Mouse (Mus musculus): ENCODE results near the gene Plppr2. TPM values are rescaled to one million over a fixed set of nuclear protein-coding genes. Genes with fewer than 3 reads are reported as not detected.
A peak's percentile ranks its signal among the peaks of the same experiment; 100 is the strongest.

Plppr2 gene
- polyA plus RNA-seq, 1 experiment from 2014 or later = 90.6 TPM

- ATAC-seq (ENCODE audit: low FRiP score) (peak; percentile 96), DNase-seq (ENCODE audit: low spot score) (peak; percentile 91)
- Histone ChIP-seq H3K4me1 (replicated peaks; ENCODE audit: control insufficient read depth, insufficient read depth, low read length) (peaks cover 12% of the 10 kb centered on the region), H3K9ac (peak within 1 kb of the TSS; percentile 65), H3K27ac (peak within 1 kb of the TSS; percentile 75), H3K36me3 (replicated peaks; ENCODE audit: control insufficient read depth, insufficient read depth) (no peaks in the 10 kb centered on the region), H3K4me3 (replicated peaks; ENCODE audit: low read length) (peak within 1 kb of the TSS; percentile 43), H3K4me2 (replicated peaks) (peak within 1 kb of the TSS; percentile 60), H3K9me3 (ENCODE audit: control insufficient read depth, low read length) (no peaks in the 10 kb centered on the region), H3K27me3 (ENCODE audit: control insufficient read depth, insufficient read depth, low read length) (no peaks in the 10 kb centered on the region)
- under 1% methylated on average over 28 of the region's 28 CpGs for WGBS
These were observed 9.6 kb upstream of the Plppr2 start, which contains the start of the genes Ccdc159 and Tmem205 for GRCm38 (mm10) chr9:21927208-21927753. Gene Ccdc159, plus strand, starts transcription at chr9:21927471. Gene Tmem205, minus strand, starts transcription at chr9:21927556.

- Histone ChIP-seq H3K27me3 (ENCODE audit: control insufficient read depth, insufficient read depth, low read length) (no peaks in the 10 kb centered on the region), H3K36me3 (replicated peaks; ENCODE audit: control insufficient read depth, insufficient read depth) (no peaks in the 10 kb centered on the region), H3K4me3 (replicated peaks; ENCODE audit: low read length) (no peak overlapping the region), H3K4me1 (replicated peaks; ENCODE audit: control insufficient read depth, insufficient read depth, low read length) (peaks cover 12% of the 10 kb centered on the region), H3K4me2 (replicated peaks) (no peak overlapping the region), H3K27ac (no peak overlapping the region), H3K9ac (no peak overlapping the region), H3K9me3 (ENCODE audit: control insufficient read depth, low read length) (no peaks in the 10 kb centered on the region)
- 78% methylated on average over 3 of the region's 3 CpGs for WGBS
- ATAC-seq (ENCODE audit: low FRiP score) (no peak), DNase-seq (ENCODE audit: low spot score) (no peak)
These were observed 7.6 kb upstream of the Plppr2 start for GRCm38 (mm10) chr9:21929208-21929607.

GRCm38 (mm10) chr9:21932006-21932405 is 4.8 kb upstream of the Plppr2 start:
- WGBS = 38% methylated on average over 2 of the region's 2 CpGs
- ATAC-seq (ENCODE audit: low FRiP score) = no peak

DNA sequence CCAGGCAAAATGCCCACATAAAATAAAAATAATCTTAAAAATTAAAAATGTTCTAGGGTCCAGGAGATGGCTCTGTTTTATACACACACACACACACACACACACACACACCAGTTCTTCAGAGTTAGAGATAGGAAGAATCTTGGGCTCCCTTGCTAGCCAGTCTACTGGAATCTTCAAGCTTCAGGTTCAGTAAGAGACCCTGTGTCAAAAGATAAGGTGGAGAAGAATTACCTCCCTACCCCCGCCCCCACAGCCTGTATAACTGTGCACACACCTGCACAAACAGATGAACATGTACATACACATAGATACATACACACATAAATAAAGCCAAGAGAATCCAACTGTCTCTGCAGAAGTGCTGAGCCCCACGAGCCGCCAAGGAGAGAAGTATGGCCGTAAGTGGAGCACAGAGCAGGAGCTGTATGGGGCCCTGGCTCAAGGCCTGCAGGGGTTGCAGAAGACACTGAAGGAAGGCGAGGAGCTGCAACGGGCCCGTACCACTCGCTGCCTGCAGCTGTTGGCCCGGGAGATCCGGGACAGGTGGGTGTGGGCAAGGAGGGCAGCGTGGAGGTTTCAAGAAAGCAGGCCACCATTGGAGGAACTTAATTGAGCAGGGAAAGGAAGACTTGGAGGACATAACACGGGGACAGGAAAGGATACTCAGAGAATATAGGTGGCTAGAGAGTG is 4.2 kb upstream of the Plppr2 start:
- Histone ChIP-seq H3K27ac (no peak overlapping the region), H3K27me3 (ENCODE audit: control insufficient read depth, insufficient read depth, low read length) (no peaks in the 10 kb centered on the region), H3K4me2 (replicated peaks) (no peak overlapping the region), H3K9ac (no peak overlapping the region), H3K36me3 (replicated peaks; ENCODE audit: control insufficient read depth, insufficient read depth) (no peaks in the 10 kb centered on the region), H3K4me3 (replicated peaks; ENCODE audit: low read length) (no peak overlapping the region), H3K4me1 (replicated peaks; ENCODE audit: control insufficient read depth, insufficient read depth, low read length) (peaks cover 5% of the 10 kb centered on the region), H3K9me3 (ENCODE audit: control insufficient read depth, low read length) (no peaks in the 10 kb centered on the region)
- no peak for DNase-seq (ENCODE audit: low spot score)
- ATAC-seq (ENCODE audit: low FRiP score) = no peak
- 62% methylated on average over 12 of the region's 12 CpGs for WGBS

More at GRCm38 (mm10) chr9:21932006-21932405, 4.8 kb upstream of the Plppr2 start:
- Histone ChIP-seq H3K4me3 (replicated peaks; ENCODE audit: low read length) (no peak overlapping the region), H3K9me3 (ENCODE audit: control insufficient read depth, low read length) (no peaks in the 10 kb centered on the region), H3K4me1 (replicated peaks; ENCODE audit: control insufficient read depth, insufficient read depth, low read length) (peaks cover 3% of the 10 kb centered on the region; the same call in 1 of the 2 replicates), H3K27me3 (ENCODE audit: control insufficient read depth, insufficient read depth, low read length) (no peaks in the 10 kb centered on the region), H3K27ac (no peak overlapping the region), H3K4me2 (replicated peaks) (no peak overlapping the region), H3K9ac (no peak overlapping the region), H3K36me3 (replicated peaks; ENCODE audit: control insufficient read depth, insufficient read depth) (no peaks in the 10 kb centered on the region)
- DNase-seq (ENCODE audit: low spot score) = no peak

DNA sequence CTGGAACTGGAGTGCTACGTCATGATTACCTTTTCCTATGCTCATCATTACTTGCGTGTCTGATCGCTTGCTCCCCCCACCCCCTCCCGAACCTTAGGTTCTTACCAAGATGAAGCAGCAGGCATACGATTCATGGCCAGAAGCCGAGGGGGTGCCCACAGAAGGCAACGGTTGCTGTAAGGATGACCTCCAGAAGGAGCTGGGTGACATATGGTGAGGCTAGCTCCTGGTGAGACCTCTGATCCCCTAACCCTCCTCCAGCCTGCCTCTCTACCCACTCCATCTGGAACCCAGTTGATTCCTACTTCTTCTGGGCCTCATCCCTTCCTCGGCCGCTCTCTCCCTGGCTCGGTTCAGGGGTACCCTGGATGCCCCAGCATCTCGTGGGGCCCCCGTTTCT is 2.8 kb upstream of the Plppr2 start:
- ATAC-seq (ENCODE audit: low FRiP score) (no peak), DNase-seq (ENCODE audit: low spot score) (no peak)
- H3K27me3 ChIP-seq (ENCODE audit: control insufficient read depth, insufficient read depth, low read length) = no peaks in the 10 kb centered on the region
- no peak overlapping the region for H3K9ac ChIP-seq
- no peaks in the 10 kb centered on the region for H3K36me3 ChIP-seq (replicated peaks; ENCODE audit: control insufficient read depth, insufficient read depth)
- WGBS = 88% methylated on average over 12 of the region's 12 CpGs
- no peaks in the 10 kb centered on the region for H3K9me3 ChIP-seq (ENCODE audit: control insufficient read depth, low read length)
- no peak overlapping the region for H3K4me2 ChIP-seq (replicated peaks)
- H3K27ac ChIP-seq = no peak overlapping the region
- H3K4me1 ChIP-seq (replicated peaks; ENCODE audit: control insufficient read depth, insufficient read depth, low read length) = peaks cover 15% of the 10 kb centered on the region
- no peak overlapping the region for H3K4me3 ChIP-seq (replicated peaks; ENCODE audit: low read length)

GRCm38 (mm10) chr9:21935466-21936131 is 1.2 kb upstream of the Plppr2 start:
- H3K27ac ChIP-seq = peak overlapping the region; percentile 69; the same call in 1 of the 2 replicates
- ATAC-seq (ENCODE audit: low FRiP score) (no peak), DNase-seq (ENCODE audit: low spot score) (no peak)
- H3K36me3 ChIP-seq (replicated peaks; ENCODE audit: control insufficient read depth, insufficient read depth) = peaks cover 8% of the 10 kb centered on the region
- WGBS = 86% methylated on average over 7 of the region's 7 CpGs
- peaks cover 17% of the 10 kb centered on the region for H3K4me1 ChIP-seq (replicated peaks; ENCODE audit: control insufficient read depth, insufficient read depth, low read length)
- H3K9me3 ChIP-seq (ENCODE audit: control insufficient read depth, low read length) = no peaks in the 10 kb centered on the region
- no peak overlapping the region for H3K4me3 ChIP-seq (replicated peaks; ENCODE audit: low read length)
- no peak overlapping the region for H3K4me2 ChIP-seq (replicated peaks)
- no peaks in the 10 kb centered on the region for H3K27me3 ChIP-seq (ENCODE audit: control insufficient read depth, insufficient read depth, low read length)
- 0 out of 2 replicates have a peak overlapping the region, but pooled peaks have one; percentile 52 for H3K9ac ChIP-seq

- H3K4me1 ChIP-seq (replicated peaks; ENCODE audit: control insufficient read depth, insufficient read depth, low read length) = peaks cover 17% of the 10 kb centered on the region
- H3K4me3 ChIP-seq (replicated peaks; ENCODE audit: low read length) = peak overlapping the region; percentile 64
- H3K27ac ChIP-seq = peak overlapping the region; percentile 64
- no peaks in the 10 kb centered on the region for H3K27me3 ChIP-seq (ENCODE audit: control insufficient read depth, insufficient read depth, low read length)
- ATAC-seq (ENCODE audit: low FRiP score) = peak; percentile 9; the same call in 1 of the 2 replicates
- H3K9ac ChIP-seq = peak overlapping the region; percentile 83
- no peak for DNase-seq (ENCODE audit: low spot score)
- no peaks in the 10 kb centered on the region for H3K9me3 ChIP-seq (ENCODE audit: control insufficient read depth, low read length)
- peak overlapping the region; percentile 73 for H3K4me2 ChIP-seq (replicated peaks)
- 57% methylated on average over 4 of the region's 4 CpGs for WGBS
- peaks cover 22% of the 10 kb centered on the region for H3K36me3 ChIP-seq (replicated peaks; ENCODE audit: control insufficient read depth, insufficient read depth)
These were observed 910 bp downstream of the Plppr2 start for GRCm38 (mm10) chr9:21937711-21938175.

DNA sequence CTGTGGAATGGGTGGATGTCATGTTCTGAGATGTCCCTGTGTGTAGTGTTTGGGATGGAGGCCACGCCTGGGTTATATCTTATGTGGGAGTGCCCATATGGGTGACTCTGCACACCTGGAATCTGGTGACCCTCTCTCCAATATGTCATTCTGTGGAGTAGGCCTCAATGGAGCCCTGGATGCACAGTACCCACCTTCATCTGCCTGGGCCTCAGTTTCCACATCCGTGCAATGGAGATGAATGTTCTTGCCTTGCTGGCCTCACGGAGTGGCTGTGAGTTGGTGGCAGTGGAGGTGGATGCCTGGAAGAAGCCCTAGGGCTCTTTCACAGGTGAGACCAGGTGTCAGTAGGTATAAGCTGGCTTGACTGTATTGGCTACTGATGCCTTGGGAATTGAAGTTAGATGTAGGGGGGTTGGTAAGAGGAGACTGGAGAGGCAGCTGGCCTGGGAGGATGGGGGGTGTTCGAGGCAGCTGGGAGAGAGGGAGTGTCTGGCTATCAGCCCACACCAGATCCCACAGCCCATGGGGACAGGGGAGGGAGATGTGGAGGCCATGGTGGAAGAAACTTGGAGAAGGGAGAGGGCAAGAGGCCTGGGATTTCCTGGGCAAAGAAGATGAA is 1.5 kb downstream of the Plppr2 start:
- no peaks in the 10 kb centered on the region for H3K9me3 ChIP-seq (ENCODE audit: control insufficient read depth, low read length)
- H3K4me1 ChIP-seq (replicated peaks; ENCODE audit: control insufficient read depth, insufficient read depth, low read length) = peaks cover 17% of the 10 kb centered on the region
- H3K27me3 ChIP-seq (ENCODE audit: control insufficient read depth, insufficient read depth, low read length) = no peaks in the 10 kb centered on the region
- H3K27ac ChIP-seq = no peak overlapping the region; the same call in 1 of the 2 replicates
- peak overlapping the region; percentile 83 for H3K9ac ChIP-seq
- H3K36me3 ChIP-seq (replicated peaks; ENCODE audit: control insufficient read depth, insufficient read depth) = peaks cover 22% of the 10 kb centered on the region
- WGBS = 84% methylated on average over 4 of the region's 4 CpGs
- H3K4me2 ChIP-seq (replicated peaks) = peak overlapping the region; percentile 73
- DNase-seq (ENCODE audit: low spot score) (no peak), ATAC-seq (ENCODE audit: low FRiP score) (no peak)
- H3K4me3 ChIP-seq (replicated peaks; ENCODE audit: low read length) = peak overlapping the region; percentile 64

GRCm38 (mm10) chr9:21943046-21943445 is 6.2 kb downstream of the Plppr2 start:
- peaks cover 11% of the 10 kb centered on the region for H3K4me1 ChIP-seq (replicated peaks; ENCODE audit: control insufficient read depth, insufficient read depth, low read length)
- H3K27ac ChIP-seq = no peak overlapping the region
- no peaks in the 10 kb centered on the region for H3K27me3 ChIP-seq (ENCODE audit: control insufficient read depth, insufficient read depth, low read length)
- no peaks in the 10 kb centered on the region for H3K9me3 ChIP-seq (ENCODE audit: control insufficient read depth, low read length)
- 82% methylated on average over 12 of the region's 12 CpGs for WGBS
- H3K9ac ChIP-seq = no peak overlapping the region
- DNase-seq (ENCODE audit: low spot score) = no peak
- no peak overlapping the region for H3K4me3 ChIP-seq (replicated peaks; ENCODE audit: low read length)
- ATAC-seq (ENCODE audit: low FRiP score) = no peak
- H3K4me2 ChIP-seq (replicated peaks) = no peak overlapping the region
- H3K36me3 ChIP-seq (replicated peaks; ENCODE audit: control insufficient read depth, insufficient read depth) = peaks cover 61% of the 10 kb centered on the region
